Mouse (Mus musculus) heart, postnatal 36 days (tissue): ENCODE measurements at regions not wholly inside any gene's neighbourhood (a gene's known extent, or its start where the extent isn't known, plus 50 kb on each side); places are given as distances from the start of the nearest gene placed in this dataset.
"Not testable (repeated sequence)": the region's sequence is repeated elsewhere in the genome, so short reads cannot be mapped to it uniquely, and the experiment has no call there.

Source experiments
- DNase-seq, 2 experiments: peaks; one replicate each; pipeline ENCODE4 v3.0.0; 2021 to 2022
- intact Hi-C: fragments of 180-260 bp; cut with DNase I; formaldehyde crosslinking; loops from one replicate; pipeline ENCODE4 v1.15.1; 2025

DNA sequence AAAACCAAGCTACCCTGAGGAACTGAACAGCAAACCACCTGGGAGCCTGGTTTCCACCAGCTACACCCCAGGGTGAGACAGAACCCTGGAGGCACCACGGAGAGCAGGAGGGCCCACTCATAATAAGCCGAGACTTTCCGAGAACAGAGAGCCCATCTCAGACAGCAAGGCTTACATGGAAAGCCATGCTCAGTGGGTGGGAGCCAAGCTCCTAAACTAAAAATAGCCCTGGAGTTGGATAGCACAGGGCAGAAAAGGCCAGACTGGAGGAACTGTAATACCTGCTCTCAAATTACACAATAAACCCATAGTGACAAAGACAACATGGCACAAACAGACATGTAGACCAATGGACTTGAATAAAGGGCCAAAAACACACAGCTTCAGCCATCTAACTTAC lies 69.9 kb downstream of the Fbxo4 start:
- DNase-seq = peak in 1 of 2 experiments; percentile 6
- intact Hi-C loops = loop anchor here (5.0 kb wide), 3 partner anchors 322 to 552 kb away; no protein-coding TSS in a partner anchor

- DNase-seq = no peak
- intact Hi-C loops = loop anchor here (1.0 to 5.0 kb wide), 4 partner anchors 321 to 612 kb away; no protein-coding TSS in a partner anchor
These were observed 70.7 kb downstream of the Fbxo4 start for GRCm38 (mm10) chr15:3908721-3909120.

DNA sequence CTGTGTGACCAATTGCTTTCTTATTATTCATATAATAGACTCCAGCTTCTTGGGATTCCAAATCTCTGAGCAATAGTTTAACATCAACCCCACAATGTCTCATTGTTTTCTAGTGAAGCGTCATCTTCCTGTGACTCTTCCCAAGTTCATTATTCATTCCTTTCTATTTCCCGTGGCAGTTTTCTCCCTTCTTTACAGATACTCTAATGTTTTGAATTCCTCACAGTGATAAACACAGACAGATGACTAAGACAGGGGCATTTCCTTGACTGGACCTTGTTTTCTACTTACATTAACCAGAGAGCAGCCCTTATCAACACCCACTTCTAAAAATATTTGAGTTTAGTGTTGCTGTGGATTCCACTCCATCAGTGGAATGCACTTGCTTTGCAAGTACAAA lies 73.8 kb downstream of the Fbxo4 start:
- DNase-seq = no peak
- intact Hi-C loops = loop anchor here (5.0 kb wide), 3 partner anchors 318 to 548 kb away; no protein-coding TSS in a partner anchor

- intact Hi-C loops = no loop called here
- DNase-seq = no peak
These were observed 100.9 kb downstream of the Fbxo4 start for GRCm38 (mm10) chr15:3878429-3878828.

DNA sequence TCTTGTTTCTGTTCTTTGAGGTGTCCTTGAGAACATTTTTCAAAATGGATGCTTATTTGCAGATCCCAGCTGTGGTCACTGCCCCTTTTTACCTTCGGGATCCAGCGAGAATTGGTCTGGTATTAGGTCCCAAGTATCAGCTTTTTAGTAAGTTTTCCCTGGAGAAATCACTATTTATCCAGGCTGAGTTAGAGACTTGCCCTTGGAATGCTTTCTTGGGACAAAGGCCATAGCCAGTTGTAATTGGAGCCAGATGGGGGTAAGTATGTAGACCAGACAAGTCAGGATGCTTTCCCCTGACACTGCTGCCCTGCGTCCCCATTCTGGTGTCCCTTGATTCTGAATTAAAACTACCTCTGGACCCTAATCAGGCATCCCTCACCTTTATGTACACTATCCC lies 101.9 kb downstream of the Fbxo4 start:
- no peak for DNase-seq
- intact Hi-C loops = no loop called here

DNA sequence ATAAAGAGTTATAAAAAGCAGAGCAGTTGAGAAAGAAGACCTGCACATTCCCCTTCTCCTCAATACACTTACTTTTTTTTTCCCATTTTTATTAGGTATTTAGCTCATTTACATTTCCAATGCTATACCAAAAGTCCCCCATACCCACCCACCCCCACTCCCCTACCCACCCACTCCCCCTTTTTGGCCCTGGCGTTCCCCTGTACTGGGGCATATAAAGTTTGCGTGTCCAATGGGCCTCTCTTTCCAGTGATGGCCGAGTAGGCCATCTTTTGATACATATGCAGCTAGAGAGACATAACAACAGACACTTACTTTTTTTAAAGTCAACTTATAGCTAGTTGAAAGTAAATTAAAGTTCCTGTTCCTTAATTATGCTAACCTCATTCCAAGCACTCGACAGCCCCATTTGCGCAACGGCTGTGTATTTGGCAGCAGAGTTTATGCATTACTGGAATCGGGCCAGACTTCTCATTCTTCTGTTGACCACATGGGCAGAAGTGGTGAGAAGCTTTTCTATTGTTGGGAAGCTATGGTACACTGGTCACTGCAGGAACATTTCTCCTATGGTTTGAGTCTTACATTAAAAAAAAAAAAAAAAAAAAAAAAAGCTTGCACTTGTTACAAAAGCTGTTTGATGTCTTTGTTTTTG lies 104.0 kb downstream of the Fbxo4 start:
- intact Hi-C loops = not testable (repeated sequence)
- DNase-seq = peak; percentile 35 to 45

- intact Hi-C loops = no loop called here
- no peak for DNase-seq
These were observed 147.6 kb downstream of the Fbxo4 start for GRCm38 (mm10) chr15:3831802-3832201.

GRCm38 (mm10) chr15:3805430-3805829 lies 173.9 kb downstream of the Fbxo4 start:
- intact Hi-C loops = no loop called here
- no peak for DNase-seq

DNA sequence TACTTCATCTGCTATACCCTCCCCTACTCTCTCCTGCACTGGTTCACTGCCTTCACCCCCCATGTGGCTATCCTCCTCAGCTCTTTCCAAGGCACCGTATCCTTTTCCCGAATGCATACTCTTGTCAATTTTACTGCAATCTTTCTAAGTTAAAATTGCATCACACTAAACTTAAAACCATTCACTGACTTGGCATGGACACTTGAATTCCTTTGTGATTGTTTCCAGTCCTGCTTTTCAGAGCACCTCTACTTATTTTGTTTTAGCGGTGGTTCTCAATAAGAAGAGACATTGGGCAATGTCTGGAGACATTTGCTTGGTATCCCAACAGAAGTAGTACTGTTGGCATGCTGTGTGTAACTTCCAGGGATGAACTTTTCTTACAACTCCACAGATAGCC lies 192.6 kb upstream of the Ghr start:
- no peak for DNase-seq
- intact Hi-C loops = no loop called here

GRCm38 (mm10) chr15:3772228-3772789 lies 189.0 kb upstream of the Ghr start:
- no peak for DNase-seq
- intact Hi-C loops = no loop called here

DNA sequence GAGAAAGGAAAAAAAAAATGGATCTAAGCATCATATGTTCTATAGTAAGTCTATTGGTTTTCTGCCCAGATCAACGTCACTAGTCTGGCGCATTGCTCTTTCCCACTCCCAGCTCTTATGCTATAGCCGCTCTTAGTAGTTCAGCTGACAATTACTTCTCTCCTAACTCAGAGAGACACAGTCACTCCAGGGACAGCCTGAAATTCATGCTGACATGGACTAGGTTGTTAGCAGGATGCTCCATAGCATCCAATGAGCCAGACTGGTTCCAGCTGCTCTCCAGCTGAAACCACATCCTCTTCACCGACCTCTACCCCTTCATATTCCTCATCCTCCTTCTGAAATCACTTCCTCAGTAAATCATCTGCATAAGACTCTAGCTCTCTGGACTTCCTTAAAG lies 187.0 kb upstream of the Ghr start:
- no peak for DNase-seq
- intact Hi-C loops = no loop called here

GRCm38 (mm10) chr15:3764726-3765125 lies 181.4 kb upstream of the Ghr start:
- no peak for DNase-seq
- intact Hi-C loops = no loop called here

GRCm38 (mm10) chr15:3760396-3760795 lies 177.1 kb upstream of the Ghr start:
- DNase-seq = no peak
- intact Hi-C loops = no loop called here

GRCm38 (mm10) chr15:3755636-3756035 lies 172.3 kb upstream of the Ghr start:
- intact Hi-C loops = no loop called here
- DNase-seq = no peak

DNA sequence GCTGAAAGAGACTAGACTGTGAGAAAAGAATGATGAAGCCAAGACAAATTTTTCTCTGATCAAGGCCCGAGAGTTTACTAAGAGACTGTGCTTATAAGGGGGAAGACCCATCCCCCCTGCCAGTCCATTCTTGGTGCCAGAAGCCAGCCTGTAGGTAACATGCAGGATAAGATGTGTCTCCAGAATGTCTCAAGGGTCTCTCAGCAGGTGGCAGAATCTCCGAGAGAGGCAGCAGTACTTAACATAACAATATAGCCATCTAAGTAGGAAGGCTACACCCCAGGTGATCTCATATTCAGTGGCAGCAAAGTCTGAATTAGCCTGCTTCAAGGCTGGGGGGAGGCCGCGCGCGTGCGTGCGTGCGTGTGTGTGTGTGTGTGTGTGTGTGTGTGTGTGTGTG lies 164.8 kb upstream of the Ghr start:
- DNase-seq, intact Hi-C loops: not testable (repeated sequence)

GRCm38 (mm10) chr15:3743168-3743814 lies 160.0 kb upstream of the Ghr start:
- intact Hi-C loops = no loop called here

GRCm38 (mm10) chr15:3742191-3742590 lies 158.9 kb upstream of the Ghr start:
- DNase-seq = no peak
- intact Hi-C loops = no loop called here

More at GRCm38 (mm10) chr15:3743168-3743814, 160.0 kb upstream of the Ghr start:
- DNase-seq = no peak

DNA sequence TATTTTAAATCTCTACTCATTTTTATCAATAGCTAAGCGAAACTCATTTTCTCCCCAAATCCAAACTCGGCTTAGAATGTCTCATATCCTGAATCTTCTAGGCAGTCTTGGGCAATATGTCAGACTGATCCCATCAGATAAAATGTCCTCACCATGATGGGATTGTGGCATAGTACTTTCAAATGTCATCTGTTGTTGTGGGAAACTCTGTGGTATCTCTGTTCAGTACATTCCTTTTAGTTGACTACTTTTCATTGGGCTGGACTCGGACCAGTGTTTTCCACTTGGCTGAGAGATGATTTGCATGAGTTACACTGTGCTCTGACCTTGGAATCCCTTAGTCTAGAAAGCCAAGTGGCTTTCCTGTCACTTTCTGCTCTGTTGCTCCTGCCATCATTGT lies 141.9 kb upstream of the Ghr start:
- intact Hi-C loops = no loop called here
- DNase-seq = peak; percentile 40 to 49

DNA sequence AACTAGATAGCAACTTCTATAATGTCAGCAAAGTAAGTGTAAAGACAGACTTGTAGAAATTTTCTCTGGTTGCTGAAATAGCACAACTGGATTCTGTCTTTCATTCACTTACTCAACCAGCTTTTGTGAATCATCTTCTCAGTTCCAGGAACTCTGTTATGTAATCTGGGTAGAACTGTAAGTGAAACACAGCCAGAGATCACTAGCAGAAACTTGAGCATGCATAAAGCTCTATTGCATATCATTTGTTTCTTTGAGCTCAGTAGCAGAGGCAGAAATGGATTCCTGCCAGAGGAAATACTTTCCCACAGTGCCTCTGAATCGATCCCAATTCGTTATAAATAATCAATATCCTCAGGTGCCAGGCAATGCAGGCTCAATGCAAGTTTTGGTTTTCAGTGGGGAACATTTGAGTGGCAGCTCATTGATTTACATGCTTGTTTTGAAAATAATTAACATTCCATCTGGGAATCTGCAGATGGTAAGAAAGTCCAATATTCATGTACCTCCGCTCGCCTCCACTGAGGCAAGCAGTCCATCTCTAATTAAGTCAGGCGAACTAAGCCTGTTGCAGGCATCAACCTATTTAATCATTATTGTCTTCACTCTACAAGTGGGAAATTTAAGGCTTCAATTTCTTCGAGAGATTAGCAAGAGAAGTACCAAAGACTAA lies 137.5 kb upstream of the Ghr start:
- intact Hi-C loops = no loop called here
- DNase-seq = no peak

GRCm38 (mm10) chr15:3711764-3712163 lies 128.5 kb upstream of the Ghr start:
- no peak for DNase-seq
- intact Hi-C loops = no loop called here
